Mouse (Mus musculus) cerebellum, postnatal 36 days (tissue): Measurements from ENCODE around the gene Rsg1.

Experiments used
- DNase-seq, 2 experiments: peaks; one replicate each; pipeline ENCODE4 v3.0.0; 2021 to 2022; ENCODE audit warnings: mixed read lengths in 2 of 2

The Rsg1 gene

DNA sequence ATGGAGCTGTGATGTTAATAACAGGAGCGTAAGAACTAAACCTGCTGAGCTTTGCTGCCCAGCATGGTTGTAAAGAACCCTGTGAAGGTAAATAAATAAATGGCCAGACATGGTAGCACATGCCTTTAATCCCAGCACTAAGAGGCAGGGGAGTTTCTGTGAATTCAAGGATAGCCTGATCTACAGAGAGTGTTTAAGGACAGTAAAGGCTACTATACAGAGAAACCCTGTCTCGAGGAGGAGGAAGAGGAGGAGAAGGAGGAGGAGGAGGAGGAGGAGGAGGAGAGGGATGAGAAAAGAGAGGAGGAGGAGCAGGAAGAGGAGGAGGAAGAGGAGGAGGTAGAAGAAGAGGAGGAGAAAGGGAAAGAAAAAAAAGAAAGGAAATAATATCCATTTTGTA, 414 bp upstream of the Rsg1 start:
- DNase-seq, result no peak

GRCm38 (mm10) chr4:141214337-141214851, 638 bp downstream of the Rsg1 start:
- DNase-seq, result peak; percentile 33 to 36

DNA sequence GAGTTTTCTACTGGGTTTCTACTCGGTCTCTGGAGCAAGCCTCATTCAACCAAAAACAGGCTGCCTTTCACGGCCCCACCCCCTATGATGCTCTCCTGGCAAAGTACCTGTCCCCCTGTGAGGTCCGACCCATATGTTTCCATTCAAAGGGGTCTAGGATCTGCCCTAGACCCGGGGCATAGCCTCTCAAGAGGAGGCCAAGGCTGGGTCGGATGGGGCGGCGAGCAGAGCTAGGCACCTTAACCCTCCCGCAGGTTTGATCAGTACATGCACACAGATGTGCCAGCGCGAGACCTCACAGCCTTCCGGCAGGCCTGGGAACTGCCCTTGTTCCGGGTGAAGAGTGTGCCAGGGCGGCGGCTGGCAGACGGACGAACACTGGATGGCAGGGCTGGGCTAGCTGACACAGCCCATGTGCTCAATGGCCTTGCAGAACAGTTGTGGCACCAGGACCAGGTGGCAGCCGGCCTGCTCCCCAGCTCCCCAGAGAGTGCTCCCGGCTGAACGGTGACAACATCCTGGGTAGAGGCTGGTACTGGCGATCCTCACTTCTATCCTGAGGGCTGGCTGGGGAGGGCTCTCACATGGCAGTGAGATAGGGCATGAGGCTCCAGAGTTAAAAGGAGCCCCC, 5.9 kb downstream of the Rsg1 start:
- no peak for DNase-seq

- DNase-seq, result no peak
These were observed 8.1 kb downstream of the Rsg1 start for GRCm38 (mm10) chr4:141221848-141222247.

DNA sequence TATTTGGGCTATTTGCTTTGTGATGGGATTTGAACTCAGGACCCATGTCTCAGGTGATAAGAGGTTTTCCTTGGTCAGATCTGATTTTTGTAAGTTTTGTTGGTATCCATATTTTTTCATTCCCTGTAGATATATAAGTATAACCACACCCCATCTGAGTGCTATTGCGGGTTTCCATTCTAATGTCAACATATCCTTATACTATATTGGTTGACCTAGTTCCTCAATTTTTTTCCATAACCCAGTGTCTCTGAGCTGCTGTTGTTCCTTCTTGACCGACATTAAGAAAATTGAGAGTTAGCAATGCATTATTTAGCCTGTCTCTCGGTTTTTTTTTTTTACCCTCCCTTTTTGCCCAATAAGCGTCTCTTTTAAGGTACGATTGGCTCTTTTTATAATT, 9.0 kb downstream of the Rsg1 start:
- no peak for DNase-seq

DNA sequence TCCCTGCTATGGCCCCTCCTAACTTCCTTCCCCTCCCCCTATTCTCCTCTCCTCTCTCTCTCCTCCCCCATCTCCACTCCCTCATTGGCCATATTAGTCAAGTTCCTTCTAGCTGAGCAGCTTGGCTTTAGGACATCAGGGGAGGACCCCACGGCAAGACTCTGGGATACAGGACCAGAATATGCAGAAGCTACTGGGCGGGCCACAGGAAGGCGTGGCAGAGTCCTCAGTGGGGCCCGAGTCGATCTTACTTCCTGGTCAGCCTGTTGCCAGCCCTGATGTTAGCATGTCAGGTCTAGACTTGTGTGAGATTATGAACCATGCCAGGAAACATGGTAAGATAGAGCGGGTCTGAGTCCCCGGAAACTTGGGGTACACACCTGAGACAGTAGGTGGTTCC, 14.9 kb downstream of the Rsg1 start:
- no peak for DNase-seq

DNA sequence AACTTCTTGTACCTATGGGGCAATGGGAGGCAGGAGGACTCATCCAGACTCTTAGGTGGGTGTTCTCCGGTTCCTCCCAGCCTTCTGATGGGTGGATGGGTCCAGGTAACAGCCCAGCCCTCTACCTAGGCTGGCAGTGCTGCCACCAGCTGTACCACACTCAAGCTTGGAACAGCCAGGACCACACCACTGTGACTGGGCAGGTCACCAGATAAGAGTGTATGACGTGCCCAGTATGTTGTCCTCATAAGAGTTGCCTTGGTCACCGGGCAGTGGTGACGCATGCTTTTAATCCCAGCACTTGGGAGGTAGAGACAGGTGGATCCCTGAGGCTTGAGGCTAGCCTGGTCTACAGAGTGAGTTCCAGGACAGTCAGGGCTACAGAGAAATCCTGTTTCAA, 19.4 kb downstream of the Rsg1 start:
- DNase-seq, result no peak

DNA sequence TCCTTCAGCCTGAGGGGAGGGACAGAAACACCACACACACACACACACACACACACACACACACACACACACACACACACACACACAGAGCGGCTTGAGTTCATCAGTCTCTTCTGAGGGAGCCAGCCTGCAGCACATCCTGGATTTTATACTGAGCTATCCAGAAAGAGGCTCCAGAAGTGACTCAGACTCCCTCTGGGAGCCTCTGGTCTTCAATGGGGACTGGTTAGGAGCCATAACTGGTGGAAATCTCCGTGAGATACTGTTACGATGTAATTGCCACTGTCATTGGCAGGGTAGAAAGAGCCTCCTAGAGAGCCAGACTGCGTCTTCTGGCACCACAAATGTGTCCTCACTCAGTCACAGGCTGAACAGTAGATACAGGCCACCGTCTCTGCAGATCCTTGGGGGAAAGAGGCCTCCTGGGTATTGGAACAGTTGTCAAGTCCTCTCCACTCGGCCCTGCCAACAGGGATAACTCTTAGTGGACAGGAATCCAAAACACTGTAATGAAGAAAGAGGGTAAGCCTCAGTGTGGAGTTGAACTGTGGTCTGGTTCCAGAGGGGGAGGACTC, 21.9 kb downstream of the Rsg1 start:
- DNase-seq, result no peak

GRCm38 (mm10) chr4:141236856-141237255, 23.1 kb downstream of the Rsg1 start:
- no peak for DNase-seq

DNA sequence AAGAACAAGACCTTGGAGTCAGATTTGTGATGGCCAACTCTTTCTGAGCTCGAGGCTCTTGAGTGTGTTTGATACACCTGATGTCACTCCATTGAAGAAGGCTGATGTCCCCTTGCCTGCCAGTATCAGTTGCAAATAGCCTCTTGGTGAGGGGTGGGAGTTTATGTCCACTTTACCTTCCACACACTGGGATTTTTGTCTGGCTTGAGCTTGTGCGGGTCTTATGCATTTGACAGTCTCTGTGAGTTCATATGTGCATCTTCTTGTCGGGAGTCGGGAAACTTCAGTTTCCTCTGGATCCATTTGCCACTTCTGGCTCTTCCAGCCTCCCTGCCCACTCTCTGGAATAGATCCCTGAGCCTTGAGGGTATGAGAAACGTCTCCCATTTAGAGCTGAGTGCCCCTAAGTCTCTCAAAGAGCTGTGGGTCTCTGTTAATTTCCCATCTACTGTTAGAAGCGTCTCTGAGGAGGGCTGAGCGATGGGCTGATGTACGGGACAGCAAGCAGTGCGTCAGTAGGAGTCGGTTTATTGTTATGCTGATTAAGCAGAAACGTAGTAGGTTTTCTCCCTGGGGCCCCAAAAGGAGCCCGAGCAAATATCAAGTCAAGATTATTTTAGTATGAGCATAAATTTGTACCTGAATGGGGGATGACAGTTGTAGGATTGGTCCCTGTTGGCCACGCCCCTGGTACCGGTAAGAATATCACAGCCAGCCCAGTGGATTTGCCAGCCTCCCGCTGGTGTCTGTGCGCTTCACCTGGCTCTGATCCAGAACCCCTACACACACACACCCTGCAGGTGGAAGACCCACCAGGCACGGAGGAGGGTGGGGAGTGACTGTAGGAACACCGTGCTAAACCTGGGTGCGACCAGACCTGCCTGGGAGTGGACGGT, 25.0 kb downstream of the Rsg1 start:
- DNase-seq, result no peak

GRCm38 (mm10) chr4:141239388-141240125, 25.8 kb downstream of the Rsg1 start, which contains the start of gene Arhgef19:
TSS of gene Arhgef19 (plus strand) at chr4:141239499.
- DNase-seq, result peak in 1 of 2 experiments; percentile 49

GRCm38 (mm10) chr4:141240617-141241016, 26.9 kb downstream of the Rsg1 start:
- no peak for DNase-seq

DNA sequence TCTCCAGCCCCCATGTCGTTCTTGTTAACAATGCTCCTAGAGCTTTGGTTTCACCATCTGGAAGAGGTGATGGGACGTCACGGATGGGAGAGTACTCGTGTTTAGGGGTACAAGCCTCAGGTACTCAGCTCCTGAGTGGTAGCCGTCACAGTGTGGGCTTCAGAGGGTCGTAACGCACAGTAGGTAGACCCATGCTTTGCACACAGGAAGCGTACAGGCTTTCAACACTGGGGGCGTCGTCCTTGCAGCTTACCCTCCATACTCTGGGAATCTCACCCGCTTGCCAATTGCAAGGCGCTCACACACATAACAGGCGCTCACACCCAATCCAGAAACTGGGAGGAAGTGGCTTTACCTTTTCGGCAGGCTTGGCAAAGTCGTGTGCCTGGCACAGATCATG, 28.1 kb downstream of the Rsg1 start:
- no peak for DNase-seq

DNA sequence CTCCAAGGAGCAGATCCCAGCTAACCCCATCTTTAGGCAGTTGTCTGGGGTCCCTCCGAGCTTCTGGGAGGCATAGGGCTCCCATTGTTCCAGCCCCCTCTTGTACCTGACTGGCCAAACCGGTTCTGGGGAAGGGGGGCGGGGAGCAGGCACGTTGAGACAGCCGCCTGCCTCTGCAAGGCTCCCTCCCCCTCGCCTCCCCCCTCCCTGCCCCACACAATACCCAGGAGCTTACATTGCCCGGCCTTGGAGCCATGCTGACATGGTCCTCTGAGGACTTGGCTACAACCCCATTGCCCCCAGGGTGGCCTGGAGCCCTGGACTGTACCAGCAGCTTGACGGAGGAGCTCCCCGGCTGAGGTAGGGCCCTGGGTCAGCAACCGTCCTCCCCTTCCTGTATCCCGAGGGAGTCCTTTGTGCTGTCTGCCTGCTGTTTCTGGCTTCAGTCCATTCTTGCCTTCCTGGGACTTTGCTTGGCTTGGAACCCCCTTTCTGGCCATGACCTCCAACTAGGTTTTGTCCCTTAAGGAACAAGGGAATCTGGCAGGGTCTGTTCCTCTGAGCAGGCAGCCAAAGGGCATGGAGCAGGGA, 29.0 kb downstream of the Rsg1 start:
- DNase-seq, result no peak

GRCm38 (mm10) chr4:141243636-141244035, 29.9 kb downstream of the Rsg1 start:
- DNase-seq, result no peak

GRCm38 (mm10) chr4:141244401-141244800, 30.6 kb downstream of the Rsg1 start:
- no peak for DNase-seq

- peak; percentile 49 to 54 for DNase-seq
These were observed 31.2 kb downstream of the Rsg1 start for GRCm38 (mm10) chr4:141244931-141245425.

GRCm38 (mm10) chr4:141246089-141246997, 32.6 kb downstream of the Rsg1 start:
- no peak for DNase-seq

DNA sequence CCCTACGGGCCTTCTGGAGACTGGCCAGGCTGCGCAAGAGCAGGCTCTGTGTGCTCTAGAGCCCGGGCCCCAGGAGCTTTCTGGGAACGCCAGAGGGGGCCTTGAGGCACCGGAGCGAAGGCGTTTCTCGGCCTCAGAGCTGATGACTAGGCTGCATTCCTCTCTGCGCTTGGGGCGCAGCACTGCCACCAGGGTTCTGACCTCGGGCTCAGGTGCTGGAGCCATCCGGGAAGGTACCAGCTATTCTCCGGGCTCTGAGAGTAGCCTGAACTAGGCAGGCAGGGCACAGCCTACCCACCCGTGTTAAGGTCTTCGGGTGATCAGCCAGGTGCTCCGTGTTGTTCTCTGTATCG, 33.2 kb downstream of the Rsg1 start:
- no peak for DNase-seq

DNA sequence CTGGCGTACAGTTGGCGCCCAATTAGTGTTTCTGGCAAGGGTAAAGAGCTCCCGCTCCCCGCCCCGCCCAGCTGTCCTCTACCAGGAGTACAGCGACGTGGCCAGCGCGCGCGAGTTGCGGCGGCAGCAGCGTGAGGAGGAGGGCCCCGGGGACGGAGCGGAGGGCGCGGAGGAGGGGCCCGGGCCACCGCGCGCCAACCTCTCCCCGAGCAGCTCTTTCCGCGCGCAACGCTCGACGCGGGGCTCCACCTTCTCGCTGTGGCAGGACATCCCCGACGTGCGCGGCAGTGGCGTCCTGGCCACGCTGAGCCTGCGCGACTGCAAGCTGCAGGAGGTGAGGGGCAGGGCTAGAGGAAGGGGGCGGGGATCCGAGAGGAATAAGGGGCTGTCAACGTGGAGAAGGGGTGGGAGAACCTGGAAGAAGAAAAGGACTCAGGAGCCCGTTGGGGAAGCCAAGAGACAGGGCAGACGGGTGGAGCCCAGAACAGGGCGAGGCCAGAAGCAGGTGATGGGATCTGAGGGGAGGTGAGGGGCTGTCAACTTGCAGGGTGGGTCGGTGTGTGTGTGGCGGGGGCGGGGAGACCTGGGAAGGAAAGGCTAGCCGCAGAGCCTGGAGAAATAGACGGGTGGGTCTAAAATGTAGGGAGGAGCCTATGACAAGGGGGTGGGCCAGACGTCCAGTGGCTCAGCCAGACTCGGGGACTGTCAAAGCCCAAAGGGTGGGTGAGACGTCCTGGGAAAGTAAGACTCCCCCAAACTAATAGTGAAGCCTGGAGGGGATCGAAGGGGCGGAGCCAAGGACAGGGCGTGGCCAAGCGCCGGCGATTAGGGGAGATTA, 34.2 kb downstream of the Rsg1 start:
- DNase-seq, result no peak
